Mouse (Mus musculus) CD4-positive, CD25-positive, alpha-beta regulatory T cell, adult 2 months (primary cell): ENCODE data around the gene Mical3.
A peak's percentile ranks its signal among the peaks of the same experiment; 100 is the strongest.

Source experiments
- DNase-seq: peaks from one replicate; pipeline ENCODE4 v3.0.0-alpha.2; 2012; ENCODE audit warnings: low read depth, low spot score

The Mical3 gene

DNA sequence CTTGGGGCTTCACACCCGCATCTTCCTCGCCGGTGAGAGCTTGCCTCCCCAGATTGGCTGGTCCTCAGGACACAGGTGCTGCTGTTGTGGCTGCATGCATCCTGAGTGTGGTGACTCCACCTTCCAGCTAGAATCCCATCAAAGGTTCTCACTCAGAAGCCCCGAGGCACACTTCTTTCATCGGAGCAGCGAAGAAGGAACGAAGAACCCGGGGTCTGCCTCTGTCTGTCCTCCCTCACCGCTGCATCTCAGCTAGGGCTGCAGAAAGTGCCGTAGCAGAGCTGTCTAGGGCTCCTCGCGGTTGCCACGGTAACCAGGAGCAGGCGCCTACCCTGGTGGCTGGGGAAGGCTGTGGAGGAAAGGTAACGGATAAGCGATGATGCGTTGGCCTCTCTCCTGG lies at the start of gene Mical3:
Mical3 (minus strand) TSS at position 227 of the 400 bp plus-strand sequence.
- peak; percentile 76 for DNase-seq

DNA sequence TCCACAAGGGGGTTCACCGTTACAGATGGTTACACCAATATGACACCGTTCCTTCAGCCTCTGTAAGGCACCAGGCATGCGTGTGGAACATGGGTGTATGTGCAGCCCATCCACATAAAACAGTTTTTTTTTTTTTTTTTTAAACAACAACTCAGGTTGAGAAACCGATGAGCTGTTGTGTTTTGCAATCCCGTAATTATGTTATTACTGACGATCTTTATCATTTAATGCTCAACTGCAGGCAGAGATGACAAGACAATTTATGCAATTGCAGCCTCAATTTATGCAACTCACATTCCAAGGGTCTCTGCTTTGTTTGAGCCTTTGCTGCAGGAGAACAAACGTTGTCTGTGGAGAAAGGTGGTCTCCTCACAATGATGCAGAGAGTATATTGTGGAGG lies 49.0 kb upstream of the Mical3 start:
- no peak for DNase-seq

DNA sequence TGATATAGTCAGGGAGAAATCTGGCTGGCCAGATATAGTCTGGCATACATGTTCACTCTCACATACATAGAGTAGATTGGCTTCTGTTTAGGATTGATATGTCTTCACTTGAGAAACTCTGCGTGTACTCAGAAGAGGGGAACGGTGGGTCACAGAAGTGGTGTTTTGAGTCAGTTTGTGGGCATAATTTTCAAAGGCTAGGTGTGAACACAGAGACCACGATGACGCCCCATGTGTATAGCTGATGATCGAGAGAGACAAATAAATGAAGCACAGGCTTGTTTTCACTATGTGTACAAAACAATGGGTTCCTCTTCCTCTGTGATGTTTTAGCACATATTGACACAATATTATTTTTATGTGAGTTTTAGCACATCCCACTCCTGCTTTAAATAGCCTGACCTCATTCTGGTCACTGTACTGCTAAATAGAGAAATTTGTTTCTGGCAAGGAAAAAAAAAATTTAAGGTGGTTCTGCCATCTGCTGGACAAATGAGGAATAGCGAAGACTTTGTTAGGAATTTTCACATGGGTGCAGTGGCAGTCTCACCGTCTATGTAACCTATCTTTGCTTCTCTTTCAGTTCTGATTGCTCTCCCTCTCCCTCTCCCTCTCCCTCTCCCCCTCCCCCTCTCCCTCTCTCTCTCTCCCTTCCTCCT lies 48.0 kb upstream of the Mical3 start:
- DNase-seq: peak; percentile 77

DNA sequence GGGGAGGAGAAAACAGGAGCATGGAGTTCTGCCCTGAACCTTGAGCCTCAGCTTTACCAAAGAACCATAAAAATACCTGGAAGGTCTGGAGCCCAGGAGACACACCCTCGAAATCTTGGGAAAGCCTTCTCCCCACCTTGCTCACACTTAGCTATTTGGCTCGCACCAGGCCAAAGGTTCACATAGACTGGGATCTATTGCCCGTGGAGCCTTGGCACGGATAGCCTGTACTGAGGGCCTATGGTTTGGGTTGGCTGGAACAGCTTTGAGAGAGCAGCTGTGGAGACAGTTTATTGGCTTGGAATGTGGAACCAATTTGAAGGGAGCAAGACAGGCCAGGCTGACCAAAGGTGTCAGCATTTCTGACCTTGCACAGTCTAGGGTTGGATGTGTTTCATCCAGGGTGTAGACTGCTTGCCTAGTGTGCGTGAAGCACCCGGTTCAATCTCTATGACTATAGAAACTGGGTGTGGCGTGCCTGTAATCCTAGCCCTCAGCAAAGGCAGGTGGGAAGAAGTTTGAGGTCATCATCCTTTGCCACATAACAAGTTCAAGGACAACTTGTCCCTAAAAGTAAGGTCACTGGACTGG lies 46.4 kb upstream of the Mical3 start:
- DNase-seq: no peak

DNA sequence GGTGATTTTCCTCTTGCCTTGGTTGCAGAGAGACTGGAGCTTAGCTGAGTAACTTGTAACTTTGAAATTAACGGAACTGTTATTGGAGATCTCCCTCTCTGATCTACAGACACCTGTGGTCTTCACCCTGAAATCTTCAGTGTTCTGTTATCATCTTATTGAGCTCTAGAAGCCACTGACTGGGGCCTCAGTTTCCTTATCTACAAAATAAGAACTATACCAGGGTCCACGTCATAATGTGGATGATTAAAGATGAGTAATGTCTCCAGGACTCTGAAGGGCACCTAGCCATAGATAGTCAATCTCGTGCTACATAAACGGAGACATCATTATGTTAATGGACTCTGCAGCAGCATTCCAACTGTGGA lies 45.9 kb upstream of the Mical3 start:
- no peak for DNase-seq

DNA sequence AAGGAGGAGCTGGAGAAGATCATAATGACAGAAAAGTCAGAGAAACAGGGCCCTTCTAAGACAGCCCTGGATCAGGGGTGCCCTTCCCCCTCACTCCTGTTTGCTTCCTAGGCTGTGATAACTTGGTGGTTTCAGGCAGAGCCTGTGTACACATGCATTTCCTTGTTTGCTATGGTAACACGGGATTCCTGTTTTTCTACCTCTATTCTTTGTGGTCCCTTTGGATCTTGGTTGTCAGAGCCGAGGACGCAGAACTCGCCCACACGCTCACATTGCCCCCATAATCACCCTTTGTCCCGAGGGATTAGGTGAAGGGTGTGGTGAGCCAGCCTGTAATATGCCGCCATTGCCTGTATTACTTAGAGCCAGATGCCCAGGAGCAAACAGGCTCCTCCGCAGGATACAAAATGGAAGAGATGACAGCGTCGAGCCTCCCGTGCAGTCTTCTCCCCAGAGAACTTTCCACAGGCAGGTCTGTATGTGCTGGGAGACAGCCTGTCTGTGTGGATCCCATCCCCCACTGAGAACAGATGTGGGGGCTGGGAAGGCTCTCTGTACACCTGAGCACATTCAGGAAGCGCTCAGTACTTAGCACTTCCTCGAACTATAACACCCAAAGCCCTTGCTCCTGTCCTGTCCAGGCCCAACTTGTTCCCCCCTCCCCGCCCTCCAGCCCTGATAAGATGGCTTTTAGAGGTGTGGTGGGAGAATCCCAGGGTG lies 45.4 kb upstream of the Mical3 start:
- no peak for DNase-seq

DNA sequence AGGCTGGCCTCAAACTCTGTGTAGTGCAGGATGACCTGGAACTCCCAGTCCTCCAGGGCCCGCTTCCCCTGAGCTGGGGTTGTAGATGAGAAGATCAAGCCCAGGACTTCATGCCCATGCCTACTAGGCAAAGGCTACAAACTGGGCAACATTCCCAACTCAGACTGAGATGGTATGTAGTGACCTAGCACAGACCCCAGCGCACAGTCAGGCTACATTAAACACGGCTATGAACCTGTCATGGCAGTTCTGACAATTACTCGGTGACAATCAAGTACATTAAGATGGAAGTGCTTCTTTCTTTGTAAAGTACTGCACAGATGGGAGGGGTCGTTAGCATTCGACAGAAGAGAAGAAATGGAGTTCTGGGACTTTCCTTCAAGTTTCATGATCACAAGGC lies 44.0 kb upstream of the Mical3 start:
- DNase-seq: no peak

DNA sequence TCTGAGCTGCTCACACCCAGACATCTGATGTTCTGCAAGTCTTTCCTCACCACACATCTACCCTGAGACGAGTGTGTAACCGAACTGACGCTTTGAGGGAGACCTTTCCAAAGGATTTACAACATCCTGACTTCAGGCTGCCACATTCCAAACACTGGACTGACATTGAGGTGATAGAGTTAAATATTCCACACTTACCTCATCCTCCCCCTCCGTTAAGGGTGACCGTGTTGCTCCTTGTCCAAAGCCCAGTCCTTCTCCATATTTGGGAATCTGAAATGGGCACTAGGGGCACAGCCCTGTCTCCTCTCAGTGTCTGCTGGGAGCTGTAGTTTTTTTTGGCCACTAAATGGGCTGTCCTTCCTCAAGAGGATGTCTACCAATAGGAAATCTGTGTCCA lies 42.7 kb upstream of the Mical3 start:
- no peak for DNase-seq

DNA sequence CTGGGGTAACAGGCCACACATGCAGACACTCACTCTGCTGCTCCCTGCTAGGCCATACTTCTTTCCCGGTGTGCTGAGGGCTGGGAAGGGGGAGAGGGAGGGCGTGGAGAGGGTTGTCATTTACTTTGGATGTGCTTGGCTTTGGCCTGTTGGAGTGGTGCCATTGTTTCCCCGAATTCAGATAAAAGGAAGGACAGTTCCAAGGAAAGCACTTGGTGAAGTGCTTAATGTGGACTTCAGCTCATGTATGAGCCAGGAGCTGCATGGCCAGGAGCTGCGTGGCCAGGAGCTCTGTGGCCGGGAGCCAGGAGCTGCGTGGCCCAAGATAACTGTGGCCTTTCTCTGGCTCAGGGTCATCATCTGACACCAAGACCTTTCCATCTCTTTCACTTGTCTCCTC lies 40.3 kb upstream of the Mical3 start:
- no peak for DNase-seq

DNA sequence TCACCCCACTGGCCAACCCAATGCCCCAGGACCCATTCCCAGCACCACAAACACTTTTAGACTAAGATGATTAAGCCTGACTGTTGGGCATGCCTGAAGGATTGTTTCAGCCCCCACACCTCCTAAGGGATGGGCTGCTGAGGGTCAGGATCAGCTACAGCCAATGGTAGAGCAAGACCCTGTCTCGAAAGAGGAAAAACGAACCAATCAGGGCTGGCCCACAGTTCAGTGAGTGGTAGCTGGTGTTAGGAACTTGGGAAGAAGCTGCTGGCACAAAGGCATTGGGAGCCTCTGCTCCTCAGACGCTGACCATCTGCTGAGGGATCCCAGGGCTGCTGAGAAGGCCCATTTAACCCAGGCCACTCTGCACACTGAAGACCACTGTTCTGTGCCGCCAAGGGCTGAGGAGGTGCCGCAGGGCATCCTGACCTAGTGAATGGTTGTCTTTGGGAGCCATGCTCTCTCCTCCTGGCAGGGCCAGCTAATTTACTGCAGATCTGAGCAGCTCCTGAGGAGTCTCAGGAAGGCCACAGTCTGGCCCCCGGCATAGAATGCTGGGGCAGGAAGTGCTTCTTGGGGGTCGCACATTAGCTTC lies 36.7 kb upstream of the Mical3 start:
- DNase-seq: no peak

DNA sequence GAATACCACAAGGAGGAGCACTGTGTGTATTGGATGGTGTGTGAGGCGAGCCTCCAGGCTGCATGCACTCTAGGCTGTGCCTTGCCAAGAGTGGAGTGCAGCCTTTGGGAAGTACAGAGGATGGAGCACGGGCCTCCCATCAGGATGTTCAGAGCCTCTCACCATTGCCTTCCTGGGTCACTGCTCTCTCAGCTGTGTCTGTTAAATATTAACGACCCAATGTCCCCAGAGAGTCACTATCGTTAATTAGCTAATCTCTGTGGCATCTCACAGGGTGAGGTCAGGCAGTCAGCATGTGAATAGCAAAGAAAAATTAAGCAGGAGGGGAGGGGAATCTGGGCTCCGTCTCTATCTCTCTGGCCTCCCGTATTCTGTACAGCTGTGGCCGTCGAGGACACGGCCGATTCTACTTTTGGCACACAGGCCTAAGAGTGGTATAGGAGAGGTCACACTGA lies 35.3 kb upstream of the Mical3 start:
- no peak for DNase-seq

DNA sequence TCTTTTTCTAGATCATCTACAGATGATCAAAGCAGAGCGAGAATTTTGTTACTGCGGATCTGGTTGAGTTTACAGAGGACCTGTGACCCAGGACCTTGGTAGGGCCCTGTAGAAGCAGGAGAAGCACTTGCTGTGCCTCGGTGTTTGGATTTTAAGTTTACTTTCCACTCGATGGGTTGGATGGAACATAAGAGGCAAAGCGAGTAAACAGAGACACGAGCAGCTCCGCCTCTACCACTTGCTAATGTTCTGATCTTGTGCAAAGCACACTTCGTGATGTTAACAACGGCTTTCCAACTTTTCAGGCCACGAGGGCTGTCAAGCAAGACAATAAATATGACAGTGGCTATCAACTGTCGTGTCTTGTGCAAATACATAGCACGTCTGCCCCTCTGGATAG lies 31.8 kb upstream of the Mical3 start:
- no peak for DNase-seq

DNA sequence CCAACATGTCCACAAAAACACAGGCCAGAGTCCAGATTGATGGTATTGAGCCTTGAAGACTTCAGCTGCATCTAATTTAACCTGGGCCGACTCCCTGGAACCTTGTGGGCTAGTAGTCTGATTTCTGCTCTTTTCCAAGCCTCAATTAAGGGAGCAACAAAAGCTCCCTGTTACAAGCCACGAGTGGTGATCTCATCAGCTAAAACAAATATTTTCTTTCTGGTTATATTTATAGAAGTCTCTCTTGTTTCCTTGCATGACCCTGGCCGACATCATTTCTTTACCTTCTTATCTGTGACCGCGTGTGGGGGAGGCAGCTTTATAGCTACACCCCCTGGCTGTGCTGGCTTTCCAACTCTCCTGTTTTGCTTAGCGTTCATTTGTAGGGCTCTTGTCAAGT lies 29.3 kb upstream of the Mical3 start:
- no peak for DNase-seq

DNA sequence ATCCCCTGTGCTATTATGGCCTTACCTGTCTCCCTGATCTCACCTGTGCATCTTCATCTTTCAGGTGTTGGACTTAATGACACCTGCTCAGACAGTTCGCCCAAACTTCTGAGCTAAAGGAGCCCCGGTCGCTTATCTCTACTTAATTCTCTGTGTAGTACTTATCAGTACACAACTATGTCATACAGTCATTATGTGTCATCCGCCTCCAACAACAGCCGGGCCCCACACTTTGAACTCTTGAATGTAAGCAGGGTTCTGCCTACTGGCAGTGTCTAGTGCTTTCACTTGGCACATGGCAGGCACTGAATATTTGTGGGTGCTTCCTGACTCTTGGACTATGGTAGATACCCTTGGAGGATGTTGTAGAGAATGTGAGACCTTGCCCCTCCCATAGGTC lies 28.8 kb upstream of the Mical3 start:
- DNase-seq: no peak

DNA sequence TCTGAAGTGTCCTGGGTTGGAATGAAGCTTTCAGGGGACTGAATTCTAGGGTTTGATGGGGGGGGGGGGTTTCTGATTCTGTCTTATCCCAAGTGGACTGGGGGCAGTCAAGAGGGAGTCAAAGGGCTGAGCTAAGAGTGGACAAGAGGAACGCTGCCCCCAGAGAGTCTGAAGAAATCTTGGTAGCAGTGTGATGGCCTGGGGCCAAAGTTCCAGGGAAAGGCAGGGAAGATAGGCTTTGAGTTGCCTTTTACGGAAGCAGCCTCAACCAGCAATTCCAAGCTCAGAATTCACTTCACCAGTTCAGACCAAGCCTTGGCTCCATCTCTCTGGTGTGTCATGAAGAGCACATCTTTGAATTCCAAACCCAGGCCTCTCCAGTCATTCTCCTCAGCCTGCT lies 25.2 kb upstream of the Mical3 start:
- no peak for DNase-seq

DNA sequence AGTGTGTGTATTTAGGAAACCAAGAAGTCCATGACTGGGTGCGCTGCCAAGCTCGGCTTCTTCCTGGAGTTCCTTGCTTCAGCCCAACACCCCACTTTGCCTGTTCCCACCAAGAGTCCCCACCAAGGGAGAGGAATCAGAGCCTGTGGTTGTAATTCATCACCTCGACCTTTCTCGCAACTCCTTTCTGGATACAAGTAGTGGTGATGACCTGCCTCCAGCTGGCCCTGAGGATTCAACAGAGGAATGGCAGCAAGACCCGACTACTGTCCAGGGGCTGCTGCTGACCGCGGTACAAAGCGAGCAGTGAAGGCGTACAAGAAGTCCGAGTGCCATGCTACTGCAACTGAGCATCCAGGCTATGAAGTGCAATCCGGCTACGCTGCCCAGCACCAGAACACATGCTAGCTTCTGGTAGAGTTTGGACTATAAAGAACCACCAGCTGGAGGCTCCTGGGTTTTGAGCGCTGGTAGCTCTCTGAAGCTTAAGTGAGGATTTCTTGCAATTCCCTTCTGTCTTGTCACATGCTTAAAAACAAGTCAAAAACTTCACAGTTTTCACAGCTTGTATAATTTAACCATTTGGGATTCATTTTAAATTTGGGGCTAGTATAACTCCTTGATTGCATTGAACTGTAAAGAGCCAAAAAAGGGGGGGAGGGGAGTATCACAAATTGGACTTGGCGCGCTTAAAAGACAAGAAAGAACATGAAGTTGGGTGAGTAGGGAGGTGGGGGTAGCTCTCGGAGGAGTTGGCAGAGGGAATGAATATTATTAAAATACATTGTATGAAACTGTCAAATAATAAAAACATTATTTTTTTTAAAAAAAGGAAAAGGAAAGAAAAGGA lies 23.9 kb upstream of the Mical3 start:
- no peak for DNase-seq

DNA sequence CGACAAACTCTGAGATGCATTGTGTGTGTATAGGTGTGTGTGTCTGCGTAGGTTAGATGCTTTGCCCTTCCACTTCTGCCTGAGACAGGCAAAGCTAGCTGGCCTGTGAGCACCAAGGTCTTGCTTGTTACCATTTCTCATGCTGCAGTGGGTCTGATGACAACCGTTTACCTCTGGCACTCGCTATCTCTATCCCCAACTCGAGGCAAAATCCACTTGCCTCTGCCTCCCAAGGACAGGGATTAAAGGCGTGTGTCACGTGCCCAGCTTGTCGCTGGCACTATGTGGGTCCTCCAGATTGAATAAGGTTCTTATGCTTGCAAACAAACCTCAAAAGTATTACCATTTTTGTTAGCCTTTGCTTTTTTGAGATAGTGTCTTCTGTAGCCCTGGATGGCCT lies 22.4 kb upstream of the Mical3 start:
- no peak for DNase-seq

DNA sequence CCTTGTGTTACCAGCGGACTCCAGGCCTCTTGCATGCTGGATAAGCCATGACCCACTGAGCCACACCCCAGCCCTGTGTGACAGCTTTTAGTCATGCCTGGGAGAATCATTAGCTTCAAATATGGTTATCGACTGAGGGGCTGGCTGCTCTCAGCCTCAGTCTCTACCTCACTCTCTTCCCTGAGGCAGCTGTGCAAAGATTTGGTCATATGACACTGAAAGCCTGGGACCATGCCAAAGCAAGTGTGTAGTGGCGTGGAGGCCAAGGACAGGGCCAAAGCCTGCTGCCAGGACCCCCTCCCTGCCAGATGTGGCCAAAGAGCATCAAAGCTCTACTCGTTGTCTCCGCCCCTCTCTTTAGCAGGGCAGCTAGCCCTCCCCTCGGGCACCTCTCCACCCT lies 20.9 kb upstream of the Mical3 start:
- DNase-seq: no peak

DNA sequence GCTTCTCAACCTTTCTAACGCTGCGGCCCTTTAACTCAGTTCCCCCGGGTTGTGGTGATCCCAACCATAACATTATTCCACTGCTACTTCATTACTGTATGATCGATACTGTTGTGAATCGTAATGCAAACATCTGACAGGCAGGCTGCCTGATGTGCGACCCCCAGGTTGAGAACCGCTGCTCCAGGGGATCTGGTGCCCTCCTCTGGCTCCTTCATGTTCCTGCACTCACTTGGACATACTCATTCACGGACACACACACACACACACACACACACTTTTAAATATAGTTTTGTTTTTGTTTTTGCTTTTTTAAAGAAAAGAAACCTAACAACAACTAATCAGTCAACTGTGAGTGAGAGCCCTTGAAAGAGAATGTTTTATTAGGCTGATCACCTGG lies 19.3 kb upstream of the Mical3 start:
- DNase-seq: no peak

DNA sequence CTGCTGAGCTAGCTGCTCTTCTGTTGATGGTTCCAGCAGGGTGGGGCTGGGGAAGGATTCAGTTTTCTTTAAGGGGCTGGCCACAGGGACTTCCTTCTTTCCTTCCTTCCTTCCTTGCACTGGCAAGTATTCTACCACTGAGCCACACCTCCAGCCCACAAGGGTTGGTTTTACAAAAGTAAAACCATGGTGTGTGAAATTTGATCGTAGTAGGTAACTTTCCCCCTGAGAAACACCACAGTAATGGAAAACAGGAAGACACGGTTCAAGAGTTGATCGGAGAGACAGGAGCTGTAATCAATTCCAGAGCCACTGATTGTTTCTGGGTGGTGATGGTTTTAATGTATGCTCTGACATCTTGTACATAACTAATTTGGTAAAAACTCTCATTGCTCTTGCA lies 18.6 kb upstream of the Mical3 start:
- no peak for DNase-seq

DNA sequence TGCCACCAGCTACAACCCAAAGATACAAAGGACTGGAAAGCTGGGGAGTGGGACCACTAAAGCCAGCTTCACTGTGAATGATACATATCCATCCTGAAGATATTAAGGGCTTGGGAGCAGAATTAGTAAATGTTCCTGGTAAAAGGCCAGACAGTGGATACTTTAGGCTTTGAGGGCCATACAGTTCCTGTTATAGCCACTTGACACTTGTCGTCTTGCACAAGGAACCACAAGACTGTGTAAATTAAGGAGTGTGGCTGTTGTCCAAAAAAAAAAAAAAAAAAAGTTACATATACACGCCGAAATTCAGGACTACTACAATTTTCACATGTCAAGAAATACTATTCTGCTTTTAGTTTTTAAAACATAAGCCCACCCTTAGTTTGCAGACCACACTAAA lies 17.6 kb upstream of the Mical3 start:
- DNase-seq: no peak

DNA sequence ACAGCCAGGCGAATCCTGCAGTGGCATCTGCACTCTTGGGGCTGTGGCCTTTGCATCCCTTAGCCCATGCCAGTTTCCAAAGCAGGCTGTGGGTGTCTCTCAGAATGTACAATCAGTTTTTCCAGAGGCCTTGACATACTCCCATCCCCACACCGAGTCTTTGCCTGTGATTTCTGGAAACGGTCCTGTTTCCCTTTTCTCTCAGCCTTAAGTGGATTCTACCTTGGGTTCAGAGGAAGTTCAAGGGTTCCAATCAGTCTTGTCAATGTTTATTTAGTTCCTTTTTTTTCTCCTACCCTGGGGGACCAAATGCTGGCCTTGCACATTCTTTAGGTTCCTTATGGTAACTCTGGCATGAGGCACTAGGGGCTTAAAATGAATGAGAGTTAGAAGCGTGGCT lies 16.0 kb upstream of the Mical3 start:
- DNase-seq: no peak
